Mouse (Mus musculus) kidney, adult 2 months (tissue): ENCODE data around the gene Rragd.
"Not testable (repeated sequence)": the region's sequence is repeated elsewhere in the genome, so short reads cannot be mapped to it uniquely, and the experiment has no call there.

ENCODE experiments used
- CTCF ChIP-seq: fragments of 200-500 bp; conservative IDR thresholded peaks from 2 replicates; pipeline ENCODE4 v1.5.1; 2011; ENCODE audit warnings: low read depth, mild to moderate bottlenecking, control low read depth, low read length, moderate library complexity, mixed read lengths; ENCODE audit not compliant: insufficient read depth, insufficient read length
- POLR2A ChIP-seq: fragments of 200-500 bp; IDR thresholded peaks from one replicate; pipeline ENCODE4 v1.6.1; 2011; ENCODE audit warnings: low read depth, low read length, control low read depth

GRCm38 (mm10) chr4:33005595-33006470 lies 23.0 kb downstream of the Rragd start:
- not testable (repeated sequence) for TF ChIP-seq CTCF, POLR2A
